Mouse (Mus musculus) heart, embryonic 15.5 days (tissue): ENCODE data around the gene Gps2. TPM values are rescaled to one million over a fixed set of nuclear protein-coding genes. Genes with fewer than 3 reads are reported as not detected.

Experiments
- microRNA-seq: library from miRNA; unstranded; fragments of <30 nt; microRNA quantifications from one replicate; pipeline ENCODE4, GENCODE M21; 2016
- polyA plus RNA-seq: library from polyadenylated mRNA; unstranded; fragments of >200 nt; fragmentation: Nextera tagmentation; extraction: Ambion mirVana; gene quantifications from 2 replicates; pipeline ENCODE4 v1.2.1, GENCODE M21; 2015

Gene Gps2
- polyA plus RNA-seq, 1 experiment from 2014 or later = 44.8 TPM

Small RNA genes within 50 kb of the gene (microRNA-seq; reads per million reads assigned to microRNA genes)
- not detected for gene Mir6924

Other genes with a start within 250 kb of the Gps2 start
- 8.7 and 18.6 TPM in 2 replicates for gene Cd68, start 247.7 kb upstream of the Gps2 start, polyA plus RNA-seq
- gene Eif4a1, start 241.5 kb upstream of the Gps2 start, polyA plus RNA-seq = 310 and 340 TPM in 2 replicates
- 47.1 and 54.8 TPM in 2 replicates for gene Senp3, start 231.8 kb upstream of the Gps2 start, polyA plus RNA-seq
- gene Tnfsf13, start 228.1 kb upstream of the Gps2 start, polyA plus RNA-seq = 0.54 and 0.99 TPM in 2 replicates
- 7.3 and 8.9 TPM in 2 replicates for gene Tnfsf12, start 218.0 kb upstream of the Gps2 start, polyA plus RNA-seq
- 2.9 and 4.2 TPM in 2 replicates for gene Tnfsfm13, start 217.8 kb upstream of the Gps2 start, polyA plus RNA-seq
- 10.9 and 18.3 TPM in 2 replicates for gene Polr2a, start 155.3 kb upstream of the Gps2 start, polyA plus RNA-seq
- 0.16 and 0.48 TPM in 2 replicates for gene Slc35g3, start 151.9 kb upstream of the Gps2 start, polyA plus RNA-seq
- 3.1 and 3.8 TPM in 2 replicates for gene Zbtb4, start 148.0 kb upstream of the Gps2 start, polyA plus RNA-seq
- gene Chrnb1, start 117.9 kb upstream of the Gps2 start, polyA plus RNA-seq = 5.4 and 7.5 TPM in 2 replicates
- gene Fgf11, start 112.0 kb upstream of the Gps2 start, polyA plus RNA-seq = 1.8 and 2.9 TPM in 2 replicates
- 1.1 and 2.6 TPM in 2 replicates for gene Tmem102, start 108.3 kb upstream of the Gps2 start, polyA plus RNA-seq
- not detected in 2 replicates for gene Gm39566, start 98.6 kb upstream of the Gps2 start, polyA plus RNA-seq
- not detected in 2 replicates for gene Spem2, start 95.4 kb upstream of the Gps2 start, polyA plus RNA-seq
- not detected in 2 replicates for gene Spem1, start 91.7 kb upstream of the Gps2 start, polyA plus RNA-seq
- 1.6 and 2.2 TPM in 2 replicates for gene Nlgn2, start 76.1 kb upstream of the Gps2 start, polyA plus RNA-seq
- 291 and 359 TPM in 2 replicates for gene Tmem256, start 75.4 kb upstream of the Gps2 start, polyA plus RNA-seq
- 68.5 and 81.4 TPM in 2 replicates for gene Plscr3, start 67.5 kb upstream of the Gps2 start, polyA plus RNA-seq
- 0.31 and 0.80 TPM in 2 replicates for gene Tnk1, start 55.2 kb upstream of the Gps2 start, polyA plus RNA-seq
- gene Tmem95, start 35.9 kb upstream of the Gps2 start, polyA plus RNA-seq = not detected in 2 replicates
- 3.3 and 5.7 TPM in 2 replicates for gene Kctd11, start 32.5 kb upstream of the Gps2 start, polyA plus RNA-seq
- 4.5 and 14.8 TPM in 2 replicates for gene Acap1, start 18.3 kb upstream of the Gps2 start, polyA plus RNA-seq
- 3.7 and 5.8 TPM in 2 replicates for gene 2810408A11Rik, start 12.9 kb upstream of the Gps2 start, polyA plus RNA-seq
- gene Neurl4, start 12.8 kb upstream of the Gps2 start, polyA plus RNA-seq = 5.2 and 7.0 TPM in 2 replicates
- 975 and 1,130 TPM in 2 replicates for gene Eif5a, start 8.1 kb downstream of the Gps2 start, polyA plus RNA-seq
- gene Ybx2, start 21.9 kb downstream of the Gps2 start, polyA plus RNA-seq = 5.5 and 5.7 TPM in 2 replicates
- gene Slc2a4, start 34.3 kb downstream of the Gps2 start, polyA plus RNA-seq = 42.0 and 42.6 TPM in 2 replicates
- 3.8 and 13.9 TPM in 2 replicates for gene Cldn7, start 50.9 kb downstream of the Gps2 start, polyA plus RNA-seq
- gene Ctdnep1, start 67.3 kb downstream of the Gps2 start, polyA plus RNA-seq = 19.9 and 21.6 TPM in 2 replicates
- gene Elp5, start 68.6 kb downstream of the Gps2 start, polyA plus RNA-seq = 97.8 and 99.6 TPM in 2 replicates
- 402 and 455 TPM in 2 replicates for gene Gabarap, start 77.3 kb downstream of the Gps2 start, polyA plus RNA-seq
- 38.4 and 42.4 TPM in 2 replicates for gene Phf23, start 81.9 kb downstream of the Gps2 start, polyA plus RNA-seq
- 17.4 and 24.8 TPM in 2 replicates for gene Dvl2, start 86.7 kb downstream of the Gps2 start, polyA plus RNA-seq
- gene Acadvl, start 101.5 kb downstream of the Gps2 start, polyA plus RNA-seq = 200 and 235 TPM in 2 replicates
- 4.8 and 5.1 TPM in 2 replicates for gene Dlg4, start 103.1 kb downstream of the Gps2 start, polyA plus RNA-seq
- 0.29 TPM in 1 of 2 replicates, not detected in the other for gene Asgr1, start 140.2 kb downstream of the Gps2 start, polyA plus RNA-seq
- gene Asgr2, start 178.8 kb downstream of the Gps2 start, polyA plus RNA-seq = 0.22 TPM in 1 of 2 replicates, not detected in the other
- gene Mgl2, start 216.4 kb downstream of the Gps2 start, polyA plus RNA-seq = 0.40 and 0.82 TPM in 2 replicates
- gene Clec10a, start 242.3 kb downstream of the Gps2 start, polyA plus RNA-seq = 0.40 and 0.67 TPM in 2 replicates